Mouse (Mus musculus) heart, adult 2 months (tissue): Measurements from ENCODE around the gene Rnf183.

Source experiments
- CTCF ChIP-seq: fragments of 200-600 bp; IDR thresholded peaks from 2 replicates; pipeline ENCODE4 v1.8.1; 2022; ENCODE audit warnings: antibody characterized with exemption, mild to moderate bottlenecking, moderate library complexity
- EP300 ChIP-seq: fragments of 200-500 bp; IDR thresholded peaks from 2 replicates; pipeline ENCODE4 v1.6.1; 2011; ENCODE audit warnings: low read depth, low read length, control low read depth; ENCODE audit not compliant: insufficient read depth
- POLR2A ChIP-seq: fragments of 200-500 bp; IDR thresholded peaks from 2 replicates; pipeline ENCODE4 v1.6.1; 2011; ENCODE audit warnings: mild to moderate bottlenecking, low read depth, low read length, control low read depth; ENCODE audit not compliant: insufficient read depth

GRCm38 (mm10) chr4:62384159-62384558 lies 50.9 kb downstream of the Rnf183 start:
- TF ChIP-seq POLR2A (no peak), CTCF (no peak), EP300 (no peak)
